Mouse (Mus musculus): ENCODE measurements around the gene Myl6. TPM values are rescaled to one million over a fixed set of nuclear protein-coding genes. Genes with fewer than 3 reads are reported as not detected.

Gene Myl6
- polyA plus RNA-seq (2012; fragmentation: generic; extraction: Trizol) = 3,169 TPM
- long read RNA-seq, experiment 1, transcript Myl6-206 (7 exons, 691 nt) = minor isoform, 584 of 1,659 reads
- long read RNA-seq, experiment 1, transcript Myl6-212 (5 exons, 790 nt) = minor isoform, 26 of 1,659 reads
- long read RNA-seq, experiment 1, transcript Myl6-201 (6 exons, 665 nt) = major isoform, 663 of 1,659 reads
- long read RNA-seq, experiment 1, transcript Myl6-211 (7 exons, 692 nt) = minor isoform, 6 of 1,659 reads
- long read RNA-seq, experiment 1, partial matches to known transcripts = 261 of 1,659 reads
- long read RNA-seq, experiment 1, other reads (novel, unspliced or antisense) = 113 of 1,659 reads
- long read RNA-seq, experiment 2, transcript Myl6-206 (7 exons, 691 nt) = minor isoform, 129 of 438 reads
- long read RNA-seq, experiment 2, transcript Myl6-209 (1 exons, 3,040 nt) = minor isoform, 5 of 438 reads
- long read RNA-seq, experiment 2, transcript Myl6-201 (6 exons, 665 nt) = major isoform, 253 of 438 reads
- long read RNA-seq, experiment 2, transcript Myl6-202 (5 exons, 1,668 nt) = minor isoform, 8 of 438 reads
- long read RNA-seq, experiment 2, partial matches to known transcripts = 11 of 438 reads
- long read RNA-seq, experiment 2, other reads (novel, unspliced or antisense) = 26 of 438 reads

DNA sequence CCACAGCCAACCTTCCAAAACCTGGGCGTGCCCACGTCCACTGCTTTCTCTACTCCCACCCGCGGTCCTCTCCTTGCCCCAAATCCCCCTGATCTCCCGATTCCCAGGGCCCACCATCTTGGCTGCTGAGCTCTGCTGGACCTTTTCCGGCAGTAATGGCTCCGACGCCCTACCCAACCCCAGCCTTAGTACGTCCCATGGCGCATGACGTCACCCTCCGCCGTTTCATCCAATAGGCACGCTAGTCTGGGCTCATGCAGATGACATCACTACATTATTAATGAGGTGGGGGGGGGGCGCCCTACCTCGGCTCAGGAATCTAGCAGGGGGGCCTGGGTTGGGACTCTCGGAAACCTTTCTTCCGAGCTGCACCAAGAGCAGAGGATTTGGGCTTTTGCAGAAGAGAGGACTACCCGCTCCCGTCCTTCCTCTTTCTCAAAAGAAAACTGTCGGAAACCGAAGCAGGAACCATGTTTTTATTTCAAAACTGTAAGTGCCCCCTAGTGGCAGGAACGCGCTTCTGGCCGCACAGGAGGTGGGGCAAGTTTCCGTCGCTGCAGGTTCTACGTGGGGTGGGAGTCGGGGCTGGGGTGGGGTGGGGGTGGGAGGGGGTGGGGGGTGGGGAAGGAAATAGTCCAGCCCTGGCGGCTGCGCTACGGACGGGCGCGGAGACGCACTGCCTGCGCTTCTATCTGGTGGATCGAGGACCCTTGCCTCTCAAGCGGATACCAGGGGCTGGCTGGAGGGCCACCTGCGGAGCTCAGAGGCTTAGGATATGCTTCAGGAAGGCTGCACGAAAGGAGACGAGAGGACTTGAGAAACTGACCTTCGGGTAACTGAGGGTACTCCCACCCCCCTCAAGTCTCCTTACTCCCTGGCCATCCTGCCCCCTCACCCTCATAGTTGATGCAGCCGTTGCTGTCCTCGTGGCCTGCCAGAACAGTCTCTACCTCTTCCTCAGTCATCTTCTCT, at the start of gene Myl6:
Gene Myl6 (minus strand): TSS at position 451 of the 972 bp plus-strand sequence.
- Histone ChIP-seq H3K36me3 (ENCODE audit: control insufficient read depth, insufficient read depth) (peaks cover 35% of the 10 kb centered on the region), H3K79me3 (ENCODE audit: low read depth) (peaks cover 40% of the 10 kb centered on the region), H3K79me2 (ENCODE audit: control insufficient read depth, insufficient read depth) (peaks cover 61% of the 10 kb centered on the region), H3K4me3 (ENCODE audit: insufficient read depth, poor library complexity, severe bottlenecking) (peak within 1 kb of the TSS; percentile 97), H3ac (ENCODE audit: control insufficient read depth, insufficient read length, low read depth) (peak within 1 kb of the TSS; percentile 94), H3K27me3 (ENCODE audit: control insufficient read depth, insufficient read depth, insufficient read length) (no peaks in the 10 kb centered on the region)
- TF ChIP-seq USF1 (IDR thresholded peaks at IDR 0.05; ENCODE audit: low read depth) = no peak
- TF ChIP-seq MAX (IDR thresholded peaks at IDR 0.05) = no peak
- TF ChIP-seq MYOD1 (IDR thresholded peaks at IDR 0.05; ENCODE audit: control insufficient read depth, insufficient read length, low read depth) = no peak
- peak; percentile 63 for TF ChIP-seq CTCF (IDR thresholded peaks at IDR 0.05; ENCODE audit: control insufficient read depth, insufficient read depth, insufficient read length)

DNA sequence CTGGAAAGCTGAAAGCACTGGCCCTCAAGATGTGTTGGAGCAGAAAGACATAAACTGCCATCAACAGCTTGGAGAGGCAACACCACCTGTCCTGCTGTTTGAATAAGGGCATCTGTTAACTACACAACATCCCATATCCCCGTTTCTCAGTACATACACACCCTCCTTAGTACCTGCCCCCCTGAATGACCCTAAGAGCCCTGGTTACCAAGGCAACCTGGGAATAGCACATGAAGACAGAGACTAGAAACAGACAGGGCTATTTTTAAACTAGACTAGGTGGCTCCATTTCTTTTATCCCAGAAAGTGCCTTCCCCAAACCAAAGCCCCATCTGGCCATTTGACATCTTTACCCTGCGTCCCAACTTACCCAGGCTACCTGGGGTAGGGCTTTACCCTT, 49.2 kb upstream of the Myl6 start:
- no peak for TF ChIP-seq CTCF (IDR thresholded peaks at IDR 0.05; ENCODE audit: control insufficient read depth, insufficient read depth, insufficient read length)
- no peak for TF ChIP-seq MYOG (IDR thresholded peaks at IDR 0.05; ENCODE audit: control insufficient read depth, extremely low read depth, insufficient read length)
- no peak for TF ChIP-seq MAX (IDR thresholded peaks at IDR 0.05)
- no peak for TF ChIP-seq USF1 (IDR thresholded peaks at IDR 0.05; ENCODE audit: low read depth)
- TF ChIP-seq MYOD1 (IDR thresholded peaks at IDR 0.05; ENCODE audit: control insufficient read depth, insufficient read length, low read depth) = no peak
- TF ChIP-seq FOSL1 (IDR thresholded peaks at IDR 0.05; ENCODE audit: insufficient read depth, low read length, poor library complexity, severe bottlenecking) = no peak
- no peak for TF ChIP-seq CEBPB (IDR thresholded peaks at IDR 0.05; ENCODE audit: low read depth)
- Histone ChIP-seq H3K79me3 (ENCODE audit: low read depth) (peaks cover 10% of the 10 kb centered on the region), H3K27me3 (ENCODE audit: control insufficient read depth, insufficient read depth, insufficient read length) (no peaks in the 10 kb centered on the region), H3K79me2 (ENCODE audit: control insufficient read depth, insufficient read depth) (peaks cover 41% of the 10 kb centered on the region), H3K36me3 (ENCODE audit: control insufficient read depth, insufficient read depth) (peaks cover 34% of the 10 kb centered on the region), H3ac (ENCODE audit: control insufficient read depth, insufficient read length, low read depth) (no peak overlapping the region), H3K4me3 (ENCODE audit: insufficient read depth, poor library complexity, severe bottlenecking) (no peak overlapping the region)

DNA sequence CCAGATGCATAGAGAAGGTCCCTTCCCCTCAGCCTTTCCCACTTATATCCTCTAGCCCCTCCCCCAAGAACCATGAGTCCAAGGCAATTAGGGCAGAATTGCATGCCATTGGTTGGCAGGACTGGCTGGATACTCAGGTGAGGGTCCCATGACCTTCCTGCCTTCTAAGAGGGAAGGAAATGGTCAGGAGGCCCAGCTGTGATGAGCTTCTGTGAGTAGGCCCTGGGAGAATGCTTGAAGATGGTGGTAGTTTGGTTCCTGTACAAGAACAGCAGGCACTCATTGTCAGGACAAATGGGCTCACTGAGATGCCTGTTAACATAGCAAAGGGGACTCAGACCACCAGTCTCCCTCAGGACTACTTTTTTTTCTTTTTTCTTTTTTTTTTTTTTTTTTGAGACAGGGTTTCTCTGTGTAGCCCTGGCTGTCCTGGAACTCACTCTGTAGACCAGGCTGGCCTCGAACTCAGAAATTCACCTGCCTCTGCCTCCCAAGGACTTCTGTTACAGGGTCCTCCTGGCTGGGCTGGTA, 44.5 kb upstream of the Myl6 start:
- Histone ChIP-seq H3ac (ENCODE audit: control insufficient read depth, insufficient read length, low read depth) (no peak overlapping the region), H3K27me3 (ENCODE audit: control insufficient read depth, insufficient read depth, insufficient read length) (no peaks in the 10 kb centered on the region), H3K4me3 (ENCODE audit: insufficient read depth, poor library complexity, severe bottlenecking) (no peak overlapping the region), H3K79me2 (ENCODE audit: control insufficient read depth, insufficient read depth) (no peaks in the 10 kb centered on the region), H3K36me3 (ENCODE audit: control insufficient read depth, insufficient read depth) (peaks cover 6% of the 10 kb centered on the region), H3K79me3 (ENCODE audit: low read depth) (peaks cover under 1% of the 10 kb centered on the region)
- TF ChIP-seq CTCF (IDR thresholded peaks at IDR 0.05; ENCODE audit: control insufficient read depth, insufficient read depth, insufficient read length) = no peak
- TF ChIP-seq CEBPB (IDR thresholded peaks at IDR 0.05; ENCODE audit: low read depth) = no peak
- TF ChIP-seq MAX (IDR thresholded peaks at IDR 0.05) = no peak
- no peak for TF ChIP-seq USF1 (IDR thresholded peaks at IDR 0.05; ENCODE audit: low read depth)
- TF ChIP-seq MYOD1 (IDR thresholded peaks at IDR 0.05; ENCODE audit: control insufficient read depth, insufficient read length, low read depth) = no peak
- TF ChIP-seq MYOG (IDR thresholded peaks at IDR 0.05; ENCODE audit: control insufficient read depth, extremely low read depth, insufficient read length) = no peak
- no peak for TF ChIP-seq FOSL1 (IDR thresholded peaks at IDR 0.05; ENCODE audit: insufficient read depth, low read length, poor library complexity, severe bottlenecking)

DNA sequence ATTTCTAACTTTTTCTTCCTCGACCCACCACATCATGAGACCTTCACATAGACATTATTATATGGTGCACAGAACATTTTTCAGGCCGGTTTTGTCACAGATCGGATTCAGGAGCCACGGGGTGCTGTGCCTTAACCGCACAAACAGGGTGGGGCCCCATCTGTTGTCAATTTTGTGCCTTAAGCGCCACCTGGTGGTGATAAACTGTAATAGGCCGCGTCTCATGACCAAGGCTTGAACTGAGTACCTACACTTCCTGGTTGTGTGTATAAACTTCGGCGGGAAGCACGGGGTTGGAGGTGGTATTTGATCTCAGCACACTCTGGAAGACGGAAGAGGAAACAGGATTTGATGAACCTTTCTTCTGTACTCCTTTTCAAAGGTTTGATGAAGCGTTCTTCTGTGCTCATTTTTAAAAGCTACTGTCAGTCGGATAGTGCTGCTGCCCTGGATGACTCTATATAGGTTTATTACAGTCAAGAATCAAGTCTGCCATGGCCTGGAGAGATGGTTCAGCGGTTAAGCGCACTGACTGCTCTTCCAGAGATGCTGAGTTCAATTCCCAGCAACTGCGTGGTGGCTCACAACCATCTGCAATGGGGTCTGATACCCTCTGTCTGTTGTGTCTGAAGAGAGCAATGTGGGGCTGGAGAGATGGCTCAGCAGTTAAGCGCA, 42.5 kb upstream of the Myl6 start:
- no peaks in the 10 kb centered on the region for H3K36me3 ChIP-seq (ENCODE audit: control insufficient read depth, insufficient read depth)
- no peak for TF ChIP-seq FOSL1 (IDR thresholded peaks at IDR 0.05; ENCODE audit: insufficient read depth, low read length, poor library complexity, severe bottlenecking)
- TF ChIP-seq MYOD1 (IDR thresholded peaks at IDR 0.05; ENCODE audit: control insufficient read depth, insufficient read length, low read depth) = no peak
- TF ChIP-seq MAX (IDR thresholded peaks at IDR 0.05) = peak; percentile 91
- no peak for TF ChIP-seq CEBPB (IDR thresholded peaks at IDR 0.05; ENCODE audit: low read depth)
- no peak for TF ChIP-seq MYOG (IDR thresholded peaks at IDR 0.05; ENCODE audit: control insufficient read depth, extremely low read depth, insufficient read length)
- peak; percentile 76 for TF ChIP-seq CTCF (IDR thresholded peaks at IDR 0.05; ENCODE audit: control insufficient read depth, insufficient read depth, insufficient read length)
- TF ChIP-seq USF1 (IDR thresholded peaks at IDR 0.05; ENCODE audit: low read depth) = peak; percentile 38
- no peak overlapping the region for H3K4me3 ChIP-seq (ENCODE audit: insufficient read depth, poor library complexity, severe bottlenecking)
- H3ac ChIP-seq (ENCODE audit: control insufficient read depth, insufficient read length, low read depth) = peak overlapping the region; percentile 48
- H3K27me3 ChIP-seq (ENCODE audit: control insufficient read depth, insufficient read depth, insufficient read length) = no peaks in the 10 kb centered on the region
- no peaks in the 10 kb centered on the region for H3K79me3 ChIP-seq (ENCODE audit: low read depth)
- no peaks in the 10 kb centered on the region for H3K79me2 ChIP-seq (ENCODE audit: control insufficient read depth, insufficient read depth)

Measured in C2C12 (cell line).